Mouse (Mus musculus) adipocyte (in vitro differentiated cells): ENCODE results near the gene Txn2.
A peak's percentile ranks its signal among the peaks of the same experiment; 100 is the strongest.

ENCODE experiments used
- DNase-seq: peaks from one replicate; pipeline ENCODE4 v3.0.0-alpha.2; 2016; ENCODE audit warnings: low spot score

Gene Txn2

GRCm38 (mm10) chr15:77928673-77929331 lies at the start of gene Txn2:
Gene Txn2, minus strand, starts transcription at chr15:77929006.
- DNase-seq, result peak; percentile 100

- DNase-seq, result no peak
Measured at GRCm38 (mm10) chr15:77977663-77978062, 48.9 kb upstream of the Txn2 start.

GRCm38 (mm10) chr15:77974165-77974841 lies 45.5 kb upstream of the Txn2 start:
- DNase-seq, result no peak

- DNase-seq, result peak; percentile 95
Measured at GRCm38 (mm10) chr15:77970470-77971292, 41.9 kb upstream of the Txn2 start, which contains the start of gene Eif3d. Gene Eif3d, minus strand, starts transcription at chr15:77970813.

- peak; percentile 54 for DNase-seq
Measured at GRCm38 (mm10) chr15:77969940-77970469, 41.2 kb upstream of the Txn2 start.

- DNase-seq, result no peak
Measured at GRCm38 (mm10) chr15:77965117-77965528, 36.3 kb upstream of the Txn2 start.

GRCm38 (mm10) chr15:77962447-77962846 lies 33.6 kb upstream of the Txn2 start:
- DNase-seq, result no peak

- peak; percentile 37 for DNase-seq
Measured at GRCm38 (mm10) chr15:77960693-77961092, 31.9 kb upstream of the Txn2 start.

- DNase-seq, result no peak
Measured at GRCm38 (mm10) chr15:77958071-77958470, 29.3 kb upstream of the Txn2 start.

- DNase-seq, result no peak
Measured at GRCm38 (mm10) chr15:77957625-77958024, 28.8 kb upstream of the Txn2 start.

- DNase-seq, result no peak
Measured at GRCm38 (mm10) chr15:77956404-77956901, 27.6 kb upstream of the Txn2 start, which contains the start of gene Foxred2. Gene Foxred2, minus strand, starts transcription at chr15:77956722.

- DNase-seq, result no peak
Measured at GRCm38 (mm10) chr15:77955440-77956403, 26.9 kb upstream of the Txn2 start.

GRCm38 (mm10) chr15:77954362-77954761 lies 25.6 kb upstream of the Txn2 start:
- DNase-seq, result no peak

GRCm38 (mm10) chr15:77952921-77953320 lies 24.1 kb upstream of the Txn2 start:
- DNase-seq, result no peak

- DNase-seq, result no peak
Measured at GRCm38 (mm10) chr15:77949061-77949460, 20.3 kb upstream of the Txn2 start.

- peak; percentile 58 for DNase-seq
Measured at GRCm38 (mm10) chr15:77945711-77946110, 16.9 kb upstream of the Txn2 start.

GRCm38 (mm10) chr15:77941563-77941962 lies 12.8 kb upstream of the Txn2 start:
- no peak for DNase-seq

- no peak for DNase-seq
Measured at GRCm38 (mm10) chr15:77938516-77938915, 9.7 kb upstream of the Txn2 start.

GRCm38 (mm10) chr15:77935673-77936375 lies 7.0 kb upstream of the Txn2 start:
- DNase-seq, result no peak

- DNase-seq, result no peak
Measured at GRCm38 (mm10) chr15:77934968-77935367, 6.2 kb upstream of the Txn2 start.
